Mouse (Mus musculus) C2C12 (cell line): Measurements from ENCODE around the gene Olfr464.

Experiments used
- CTCF ChIP-seq: IDR thresholded peaks from one replicate; pipeline ENCODE4 v1.5.1; 2011; ENCODE audit not compliant: control insufficient read depth, insufficient read depth, insufficient read length
- MAX ChIP-seq: IDR thresholded peaks from one replicate; pipeline ENCODE4 v1.6.1; 2011; ENCODE audit warnings: mild to moderate bottlenecking, control low read depth

DNA sequence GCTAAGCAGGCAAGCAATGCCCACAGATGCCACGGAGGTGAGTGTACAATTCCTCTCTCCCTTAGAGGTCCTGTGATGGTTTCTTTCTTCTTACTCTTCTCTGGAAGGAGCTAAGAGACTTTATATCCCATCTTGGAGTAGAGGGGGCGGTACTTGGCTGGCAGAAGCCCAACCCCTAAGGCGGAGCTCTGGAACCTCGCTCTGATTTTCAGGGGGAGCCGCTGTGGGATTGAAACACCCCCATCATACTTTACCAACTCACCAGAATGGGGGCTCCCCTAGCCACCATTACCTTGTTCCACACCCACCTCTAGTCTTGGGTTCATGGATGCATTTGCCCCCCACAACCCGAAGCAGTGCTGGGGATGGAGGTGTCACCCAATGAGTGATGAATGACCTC lies 45.3 kb downstream of the Olfr464 start, which contains the start of gene Epx:
- TF ChIP-seq MAX (no peak), CTCF (no peak)
